Mouse (Mus musculus): Measurements from ENCODE around the gene Gstm1. TPM values are rescaled to one million over a fixed set of nuclear protein-coding genes. Genes with fewer than 3 reads are reported as not detected.
"Not testable (repeated sequence)": the region's sequence is repeated elsewhere in the genome, so short reads cannot be mapped to it uniquely, and the experiment has no call there.

Gstm1 gene
- polyA plus RNA-seq, 1 experiment from 2014 or later = 73.6 TPM

DNA sequence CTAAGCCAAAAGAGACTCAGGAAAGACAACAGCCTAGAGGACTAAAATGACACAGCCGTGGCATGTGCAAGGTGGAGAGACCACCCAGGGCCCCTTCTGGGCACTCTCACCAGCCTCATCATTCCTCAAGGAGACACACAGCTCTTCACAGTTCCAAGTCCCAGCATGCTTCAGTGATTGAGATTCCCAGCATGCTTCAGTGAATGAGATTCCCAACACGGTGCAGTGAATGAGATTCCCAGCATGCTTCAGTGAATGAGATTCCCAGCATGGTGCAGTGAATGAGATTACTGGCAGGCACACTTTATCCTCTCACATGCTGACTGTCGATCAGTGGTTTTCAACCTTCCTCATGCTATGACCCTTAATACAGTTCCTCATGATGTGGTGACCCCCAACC is 6.2 kb downstream of the Gstm1 start:
- no peaks in the 10 kb centered on the region for H3K36me3 ChIP-seq (ENCODE audit: control insufficient read depth, insufficient read depth, low read length)
- no peaks in the 10 kb centered on the region for H3K9me3 ChIP-seq (ENCODE audit: control insufficient read depth, low read length)
- 0 out of 2 replicates have a peak, but pooled peaks cover 4% of the 10 kb centered on the region for H3K4me1 ChIP-seq (ENCODE audit: control insufficient read depth, insufficient read depth, low read length)
- H3K4me2 ChIP-seq (replicated peaks; ENCODE audit: low read depth, low read length) = no peak overlapping the region
- no peak overlapping the region for H3K9ac ChIP-seq (ENCODE audit: low read depth, low read length)
- no peak overlapping the region for H3K4me3 ChIP-seq (ENCODE audit: low read length)
- no peak for ATAC-seq (ENCODE audit: low FRiP score, low TSS enrichment)
- no peak overlapping the region for H3K27ac ChIP-seq (ENCODE audit: low read depth, low read length)
- H3K27me3 ChIP-seq (ENCODE audit: control insufficient read depth, insufficient read depth, low read length) = no peaks in the 10 kb centered on the region
- WGBS = 78% methylated on average over 3 of the region's 3 CpGs

DNA sequence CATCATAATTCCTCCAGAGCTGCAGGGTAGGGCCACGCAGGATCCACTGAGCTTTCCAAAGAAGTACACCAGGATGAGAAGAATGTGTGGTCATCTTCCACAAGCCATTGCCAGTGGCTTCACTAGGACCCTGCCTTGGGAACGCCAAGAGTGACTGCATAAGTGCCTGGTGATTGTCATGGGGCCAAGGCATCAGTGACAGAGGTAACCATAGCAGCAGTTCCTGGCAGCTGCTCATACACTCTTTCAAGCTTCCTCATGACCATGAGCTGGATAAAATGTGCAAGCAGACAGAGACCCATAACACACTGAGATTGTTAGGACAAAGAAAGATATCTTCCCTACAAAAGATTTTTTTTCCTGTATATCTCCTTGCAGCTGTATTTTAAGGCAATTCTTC is 7.5 kb downstream of the Gstm1 start:
- no peak for ATAC-seq (ENCODE audit: low FRiP score, low TSS enrichment)
- Histone ChIP-seq H3K4me2 (replicated peaks; ENCODE audit: low read depth, low read length) (no peak overlapping the region), H3K36me3 (ENCODE audit: control insufficient read depth, insufficient read depth, low read length) (no peaks in the 10 kb centered on the region), H3K27ac (ENCODE audit: low read depth, low read length) (no peak overlapping the region), H3K27me3 (ENCODE audit: control insufficient read depth, insufficient read depth, low read length) (no peaks in the 10 kb centered on the region), H3K9me3 (ENCODE audit: control insufficient read depth, low read length) (no peaks in the 10 kb centered on the region), H3K4me3 (ENCODE audit: low read length) (no peak overlapping the region), H3K9ac (ENCODE audit: low read depth, low read length) (no peak overlapping the region), H3K4me1 (ENCODE audit: control insufficient read depth, insufficient read depth, low read length) (0 out of 2 replicates have a peak, but pooled peaks cover 4% of the 10 kb centered on the region)
- 78% methylated on average over 2 of the region's 2 CpGs for WGBS

DNA sequence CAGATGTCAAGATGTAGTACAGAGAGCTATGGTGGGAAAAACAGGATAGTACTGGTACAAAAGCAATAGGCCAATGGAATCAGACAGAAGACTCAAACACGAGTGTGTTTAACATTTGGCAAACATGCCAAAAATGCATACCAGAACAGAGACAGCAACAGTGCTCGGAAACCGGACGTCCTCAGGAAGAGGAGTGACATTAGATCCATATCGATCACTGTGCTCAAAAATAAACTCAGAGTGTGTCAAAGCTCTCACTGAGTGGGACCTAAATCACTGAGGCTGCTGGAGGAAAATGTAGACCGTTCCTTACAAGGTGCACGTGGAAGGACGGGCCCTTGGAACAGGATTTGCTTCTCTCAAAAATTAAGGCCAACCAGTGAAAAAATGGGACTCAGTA is 15.8 kb downstream of the Gstm1 start:
- H3K36me3 ChIP-seq (ENCODE audit: control insufficient read depth, insufficient read depth, low read length) = no peaks in the 10 kb centered on the region
- no peak for ATAC-seq (ENCODE audit: low FRiP score, low TSS enrichment)
- 81% methylated on average over 8 of the region's 8 CpGs for WGBS

DNA sequence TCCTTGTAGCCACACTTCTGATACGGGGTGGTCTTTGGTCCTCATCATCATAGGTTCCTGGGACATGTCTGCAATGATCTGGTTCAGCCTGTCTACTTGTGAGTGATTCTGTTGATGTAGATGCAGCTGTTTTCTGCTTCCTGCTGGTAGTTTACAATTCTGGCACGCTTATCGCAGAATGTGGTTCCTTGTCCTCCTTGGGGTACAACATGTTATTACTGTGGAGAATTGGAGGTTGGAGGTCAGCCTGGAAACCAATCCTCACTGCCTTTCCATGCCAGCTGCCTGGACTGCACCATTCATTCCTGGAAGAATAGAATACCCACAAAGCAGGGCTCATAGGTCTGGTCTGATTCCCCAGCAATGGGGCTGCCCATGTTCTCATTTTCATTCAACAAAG is 18.3 kb downstream of the Gstm1 start:
- Histone ChIP-seq H3K36me3 (ENCODE audit: control insufficient read depth, insufficient read depth, low read length) (no peaks in the 10 kb centered on the region), H3K27ac (ENCODE audit: low read depth, low read length) (no peak overlapping the region), H3K4me1 (ENCODE audit: control insufficient read depth, insufficient read depth, low read length) (no peaks in the 10 kb centered on the region), H3K27me3 (ENCODE audit: control insufficient read depth, insufficient read depth, low read length) (no peaks in the 10 kb centered on the region), H3K9me3 (ENCODE audit: control insufficient read depth, low read length) (no peaks in the 10 kb centered on the region), H3K4me2 (replicated peaks; ENCODE audit: low read depth, low read length) (no peak overlapping the region), H3K9ac (ENCODE audit: low read depth, low read length) (no peak overlapping the region), H3K4me3 (ENCODE audit: low read length) (no peak overlapping the region)
- ATAC-seq (ENCODE audit: low FRiP score, low TSS enrichment) = no peak
- 93% methylated on average over 3 of the region's 3 CpGs for WGBS

More for the DNA sequence above, 15.8 kb downstream of the Gstm1 start:
- Histone ChIP-seq H3K4me3 (ENCODE audit: low read length) (no peak overlapping the region), H3K4me2 (replicated peaks; ENCODE audit: low read depth, low read length) (no peak overlapping the region), H3K4me1 (ENCODE audit: control insufficient read depth, insufficient read depth, low read length) (no peaks in the 10 kb centered on the region), H3K9ac (ENCODE audit: low read depth, low read length) (no peak overlapping the region), H3K27ac (ENCODE audit: low read depth, low read length) (no peak overlapping the region), H3K27me3 (ENCODE audit: control insufficient read depth, insufficient read depth, low read length) (no peaks in the 10 kb centered on the region), H3K9me3 (ENCODE audit: control insufficient read depth, low read length) (no peaks in the 10 kb centered on the region)

DNA sequence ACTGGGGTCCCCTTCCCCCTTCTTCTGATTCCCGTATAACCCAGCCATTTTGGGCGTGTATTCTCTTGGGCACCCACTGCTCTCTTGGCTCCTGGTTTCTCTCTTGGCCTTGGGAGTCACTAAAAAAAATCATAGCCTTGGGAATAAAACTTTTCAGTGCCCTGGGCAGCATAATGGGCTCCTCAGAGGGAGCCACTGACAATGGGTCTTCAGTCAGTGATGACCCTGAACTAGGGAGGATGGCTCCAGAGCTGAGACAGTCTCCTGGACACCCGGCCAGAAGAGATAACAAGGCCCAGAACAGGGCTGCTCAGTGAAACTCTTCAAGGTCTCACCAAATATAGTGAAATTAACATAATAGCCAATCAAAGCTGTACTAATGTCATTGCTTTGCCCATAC is 19.2 kb downstream of the Gstm1 start:
- 86% methylated on average over 3 of the region's 3 CpGs for whole genome bisulfite sequencing
- H3K27me3 ChIP-seq (ENCODE audit: control insufficient read depth, insufficient read depth, low read length) = no peaks in the 10 kb centered on the region
- H3K9ac ChIP-seq (ENCODE audit: low read depth, low read length) = no peak overlapping the region
- no peaks in the 10 kb centered on the region for H3K36me3 ChIP-seq (ENCODE audit: control insufficient read depth, insufficient read depth, low read length)
- no peaks in the 10 kb centered on the region for H3K4me1 ChIP-seq (ENCODE audit: control insufficient read depth, insufficient read depth, low read length)
- H3K27ac ChIP-seq (ENCODE audit: low read depth, low read length) = no peak overlapping the region
- no peak overlapping the region for H3K4me3 ChIP-seq (ENCODE audit: low read length)
- no peaks in the 10 kb centered on the region for H3K9me3 ChIP-seq (ENCODE audit: control insufficient read depth, low read length)
- no peak overlapping the region for H3K4me2 ChIP-seq (replicated peaks; ENCODE audit: low read depth, low read length)
- no peak for ATAC-seq (ENCODE audit: low FRiP score, low TSS enrichment)

DNA sequence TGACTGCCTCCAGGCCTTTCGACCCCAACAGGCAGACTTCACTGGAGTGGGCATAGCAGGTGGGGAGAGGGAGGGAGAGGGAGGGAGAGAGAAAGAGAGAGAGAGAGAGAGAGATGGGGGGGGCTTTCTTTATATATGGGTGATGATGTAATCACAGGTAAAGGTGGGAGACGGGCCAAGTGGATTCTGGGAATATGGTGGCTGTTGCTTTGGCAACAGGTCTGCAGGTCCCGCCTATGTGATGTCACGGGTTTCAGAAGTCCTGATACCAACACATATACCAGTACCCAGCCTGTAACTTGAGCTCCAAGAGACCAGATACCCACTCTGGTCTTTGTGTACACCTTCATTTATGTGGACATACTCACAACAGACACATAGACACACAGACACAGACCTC is 21.2 kb downstream of the Gstm1 start:
- H3K27me3 ChIP-seq (ENCODE audit: control insufficient read depth, insufficient read depth, low read length) = no peaks in the 10 kb centered on the region
- H3K4me1 ChIP-seq (ENCODE audit: control insufficient read depth, insufficient read depth, low read length) = no peaks in the 10 kb centered on the region
- no peak overlapping the region for H3K9ac ChIP-seq (ENCODE audit: low read depth, low read length)
- WGBS = 84% methylated on average over 4 of the region's 4 CpGs
- H3K9me3 ChIP-seq (ENCODE audit: control insufficient read depth, low read length) = no peaks in the 10 kb centered on the region
- ATAC-seq (ENCODE audit: low FRiP score, low TSS enrichment) = no peak
- no peak overlapping the region for H3K27ac ChIP-seq (ENCODE audit: low read depth, low read length)
- H3K4me3 ChIP-seq (ENCODE audit: low read length) = no peak overlapping the region
- no peak overlapping the region for H3K4me2 ChIP-seq (replicated peaks; ENCODE audit: low read depth, low read length)
- H3K36me3 ChIP-seq (ENCODE audit: control insufficient read depth, insufficient read depth, low read length) = no peaks in the 10 kb centered on the region

DNA sequence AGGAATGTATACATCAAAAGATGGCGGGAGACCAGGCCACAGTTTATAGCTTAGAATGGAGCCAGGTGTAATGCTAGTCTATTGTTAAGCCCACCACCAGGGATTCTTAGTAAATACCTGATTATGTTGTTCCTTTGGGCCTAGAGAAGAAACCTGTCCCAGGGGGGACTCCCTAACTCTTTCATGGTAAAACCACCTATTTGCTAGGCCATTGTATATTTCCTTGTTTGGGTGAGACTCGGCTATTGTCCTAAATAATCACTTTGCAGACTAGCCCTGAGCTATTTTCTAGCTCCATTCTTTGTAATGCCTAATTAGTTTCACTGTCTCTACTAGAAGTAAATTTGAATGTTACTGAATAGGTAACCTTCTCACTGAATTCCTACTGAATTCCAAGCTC is 21.8 kb downstream of the Gstm1 start:
- H3K4me3 ChIP-seq (ENCODE audit: low read length); ATAC-seq (ENCODE audit: low FRiP score, low TSS enrichment): not testable (repeated sequence)
- WGBS = 80% methylated on average over 2 of the region's 2 CpGs

DNA sequence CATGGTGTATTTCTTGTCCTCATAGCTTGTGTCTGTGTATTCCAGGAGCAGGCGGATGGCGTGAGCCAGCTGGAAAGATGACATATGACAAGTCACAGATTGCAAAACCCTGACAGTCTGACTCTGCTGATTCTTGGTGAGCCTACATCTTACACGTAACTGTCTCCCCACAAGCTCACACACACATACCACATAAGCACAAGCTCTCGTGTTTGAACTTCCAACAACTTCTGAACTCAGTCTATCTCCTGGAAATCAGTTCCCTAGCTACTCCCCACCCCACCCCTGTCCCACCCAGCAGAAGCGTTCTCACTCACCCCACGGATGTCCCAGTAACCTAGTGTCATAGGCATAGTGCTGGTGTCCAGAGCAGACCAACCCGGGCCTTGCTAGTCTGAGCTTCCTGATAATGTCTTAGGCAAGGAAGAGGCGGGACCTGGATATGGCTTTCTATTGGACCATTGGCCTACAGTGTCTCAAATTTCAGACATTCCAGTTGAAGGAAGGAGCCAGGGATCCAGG is 31.7 kb downstream of the Gstm1 start, which contains the start of gene Gstm2:
TSS of gene Gstm2 (minus strand) at position 413 of the 522 bp plus-strand sequence.
- H3K4me3 ChIP-seq (ENCODE audit: low read length) = peak within 1 kb of the TSS; percentile 25
- peak within 1 kb of the TSS; percentile 1; the same call in 1 of the 2 replicates for H3K9ac ChIP-seq (ENCODE audit: low read depth, low read length)
- H3K27ac ChIP-seq (ENCODE audit: low read depth, low read length) = peak within 1 kb of the TSS; percentile 3; the same call in 1 of the 2 replicates
- WGBS = 40% methylated on average over 8 of the region's 8 CpGs
- no peaks in the 10 kb centered on the region for H3K27me3 ChIP-seq (ENCODE audit: control insufficient read depth, insufficient read depth, low read length)
- no peaks in the 10 kb centered on the region for H3K36me3 ChIP-seq (ENCODE audit: control insufficient read depth, insufficient read depth, low read length)
- no peaks in the 10 kb centered on the region for H3K9me3 ChIP-seq (ENCODE audit: control insufficient read depth, low read length)
- ATAC-seq (ENCODE audit: low FRiP score, low TSS enrichment) = peak; percentile 96
- H3K4me2 ChIP-seq (replicated peaks; ENCODE audit: low read depth, low read length) = peak within 1 kb of the TSS; percentile 33
- no peaks in the 10 kb centered on the region for H3K4me1 ChIP-seq (ENCODE audit: control insufficient read depth, insufficient read depth, low read length)

More for the DNA sequence above, 21.8 kb downstream of the Gstm1 start:
- H3K9me3 ChIP-seq (ENCODE audit: control insufficient read depth, low read length); H3K9ac ChIP-seq (ENCODE audit: low read depth, low read length); H3K4me1 ChIP-seq (ENCODE audit: control insufficient read depth, insufficient read depth, low read length); H3K36me3 ChIP-seq (ENCODE audit: control insufficient read depth, insufficient read depth, low read length); H3K27ac ChIP-seq (ENCODE audit: low read depth, low read length); H3K27me3 ChIP-seq (ENCODE audit: control insufficient read depth, insufficient read depth, low read length); H3K4me2 ChIP-seq (replicated peaks; ENCODE audit: low read depth, low read length): not testable (repeated sequence)

DNA sequence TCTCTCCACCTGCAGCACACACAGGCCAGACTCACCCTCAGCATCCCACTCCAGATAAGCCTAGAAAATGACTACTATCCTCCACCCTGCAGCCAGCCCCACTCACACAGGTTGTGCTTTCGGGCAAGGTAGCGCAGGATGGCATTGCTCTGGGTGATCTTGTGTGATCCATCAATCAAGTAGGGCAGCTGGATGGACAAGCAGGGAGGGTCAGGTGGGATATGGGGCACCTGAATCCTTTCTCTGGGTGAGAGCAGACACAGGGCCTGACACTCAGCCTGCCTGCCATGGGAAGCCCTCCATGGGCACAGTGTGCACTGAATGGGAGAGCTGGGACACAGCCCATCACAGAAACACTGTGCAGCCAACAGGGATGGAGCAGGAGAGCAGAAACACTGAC is 32.6 kb downstream of the Gstm1 start:
- not testable (repeated sequence) for H3K9ac ChIP-seq (ENCODE audit: low read depth, low read length); H3K4me3 ChIP-seq (ENCODE audit: low read length); H3K36me3 ChIP-seq (ENCODE audit: control insufficient read depth, insufficient read depth, low read length); H3K4me2 ChIP-seq (replicated peaks; ENCODE audit: low read depth, low read length); H3K27ac ChIP-seq (ENCODE audit: low read depth, low read length); ATAC-seq (ENCODE audit: low FRiP score, low TSS enrichment); H3K4me1 ChIP-seq (ENCODE audit: control insufficient read depth, insufficient read depth, low read length); H3K9me3 ChIP-seq (ENCODE audit: control insufficient read depth, low read length); H3K27me3 ChIP-seq (ENCODE audit: control insufficient read depth, insufficient read depth, low read length)
- 94% methylated on average over 2 of the region's 2 CpGs for WGBS
